Mouse (Mus musculus) stomach, postnatal 0 days (tissue): ENCODE measurements around the gene Ccdc160. TPM values are rescaled to one million over a fixed set of nuclear protein-coding genes. Genes with fewer than 3 reads are reported as not detected.

Experiments used
- ATAC-seq: fragments of 200-750 bp; cut with Nextera tagmentation; 2 replicates; pipeline ENCODE4 v1.8.0; 2017; ENCODE audit not compliant: low FRiP score, low TSS enrichment
- DNase-seq: peaks from one replicate; pipeline ENCODE4 v3.0.0-alpha.2; 2016; ENCODE audit warnings: low spot score
- H3K27ac ChIP-seq: fragments of 300-500 bp; sonication (generic); replicated peaks from 2 replicates; pipeline ENCODE4 v1.5.1; 2014; ENCODE audit warnings: mild to moderate bottlenecking, control low read depth
- H3K27me3 ChIP-seq: fragments of 300-500 bp; sonication (generic); 2 replicates; pipeline ENCODE4 v1.6.1; 2014; ENCODE audit warnings: low read length; ENCODE audit not compliant: control insufficient read depth, insufficient read depth
- H3K36me3 ChIP-seq: fragments of 300-500 bp; sonication (generic); 2 replicates; pipeline ENCODE4 v1.6.1; 2014; ENCODE audit warnings: low read length, mixed read lengths; ENCODE audit not compliant: control insufficient read depth, insufficient read depth
- H3K4me1 ChIP-seq: fragments of 300-500 bp; sonication (generic); replicated peaks from 2 replicates; pipeline ENCODE4 v1.6.1; 2014; ENCODE audit warnings: antibody characterized with exemption; ENCODE audit not compliant: control insufficient read depth, insufficient read depth
- H3K4me2 ChIP-seq: fragments of 300-500 bp; sonication (generic); replicated peaks from 2 replicates; pipeline ENCODE4 v1.6.1; 2014; ENCODE audit warnings: low read depth, mild to moderate bottlenecking, control low read depth, moderate library complexity
- H3K4me3 ChIP-seq: fragments of 300-500 bp; sonication (generic); 2 replicates; pipeline ENCODE4 v1.5.1; 2014; ENCODE audit warnings: low read depth, low read length, control low read depth
- H3K9ac ChIP-seq: fragments of 300-500 bp; sonication (generic); 2 replicates; pipeline ENCODE4 v1.6.1; 2014; ENCODE audit warnings: mild to moderate bottlenecking, low read length, control low read depth, mixed read lengths
- H3K9me3 ChIP-seq: fragments of 300-500 bp; sonication (generic); 2 replicates; pipeline ENCODE4 v1.6.1; 2016; ENCODE audit warnings: low read length; ENCODE audit not compliant: control insufficient read depth
- CTCF ChIP-seq: IDR thresholded peaks from 2 replicates; pipeline ENCODE4 v1.5.1; 2016; ENCODE audit warnings: antibody characterized with exemption, low read depth, mild to moderate bottlenecking, moderate library complexity
- EP300 ChIP-seq: optimal IDR thresholded peaks from 2 replicates; pipeline ENCODE3; 2016; ENCODE audit warnings: antibody characterized with exemption
- WGBS: fragments of 180-500 bp; shearing (Covaris S2); extraction: QIAGEN DNeasy Blood & Tissue Kit; methylation state at CpG from one replicate; pipeline ENCODE4 v1.1.7; 2014; 5-methylcytosine and 5-hydroxymethylcytosine counted together
- polyA plus RNA-seq: library from polyadenylated mRNA; unstranded; fragments of >200 nt; fragmentation: Nextera tagmentation; extraction: Ambion mirVana; gene quantifications from 2 replicates; pipeline ENCODE4 v1.2.1, GENCODE M21; 2015

Ccdc160 gene
- 0.25 and 0.27 TPM in 2 replicates for polyA plus RNA-seq

GRCm38 (mm10) chrX:52790980-52791593 is at the start of gene Ccdc160:
Gene Ccdc160, plus strand, starts transcription at chrX:52791200.
- Histone ChIP-seq H3K36me3 (no peaks in the 10 kb centered on the region), H3K4me2 (peak within 1 kb of the TSS; percentile 53), H3K9ac (no peak within 1 kb of the TSS; the same call in 1 of the 2 replicates), H3K4me3 (peak within 1 kb of the TSS; percentile 30), H3K9me3 (no peaks in the 10 kb centered on the region), H3K4me1 (no peaks in the 10 kb centered on the region), H3K27me3 (no peaks in the 10 kb centered on the region), H3K27ac (no peak within 1 kb of the TSS)
- ATAC-seq: peak; percentile 87
- TF ChIP-seq EP300 (no peak), CTCF (0 out of 2 replicates have a peak, but pooled peaks have one; percentile 6)
- 16% methylated on average over 26 of the region's 26 CpGs for WGBS
- peak; percentile 63 for DNase-seq

GRCm38 (mm10) chrX:52743781-52744180 is 47.2 kb upstream of the Ccdc160 start:
- no peaks in the 10 kb centered on the region for H3K27me3 ChIP-seq
- H3K9ac ChIP-seq: no peak overlapping the region
- no peak for TF ChIP-seq EP300
- no peak for TF ChIP-seq CTCF
- no peaks in the 10 kb centered on the region for H3K9me3 ChIP-seq
- DNase-seq (no peak), ATAC-seq (no peak)
- H3K4me2 ChIP-seq: peak overlapping the region; percentile 58
- H3K27ac ChIP-seq: no peak overlapping the region
- peak overlapping the region; percentile 38 for H3K4me3 ChIP-seq
- WGBS: 18% methylated on average over 15 of the region's 15 CpGs
- no peaks in the 10 kb centered on the region for H3K36me3 ChIP-seq
- H3K4me1 ChIP-seq: no peaks in the 10 kb centered on the region

GRCm38 (mm10) chrX:52744201-52745051 is 46.6 kb upstream of the Ccdc160 start:
- DNase-seq: peak; percentile 13
- no peaks in the 10 kb centered on the region for H3K36me3 ChIP-seq
- H3K9me3 ChIP-seq: no peaks in the 10 kb centered on the region
- H3K4me3 ChIP-seq: peak overlapping the region; percentile 38
- peak overlapping the region; percentile 58 for H3K4me2 ChIP-seq
- H3K27me3 ChIP-seq: no peaks in the 10 kb centered on the region
- TF ChIP-seq EP300 (no peak), CTCF (no peak)
- 19% methylated on average over 35 of the region's 50 CpGs for WGBS
- H3K27ac ChIP-seq: no peak overlapping the region
- ATAC-seq: peak; percentile 24; the same call in 1 of the 2 replicates
- no peak overlapping the region for H3K9ac ChIP-seq
- H3K4me1 ChIP-seq: no peaks in the 10 kb centered on the region

GRCm38 (mm10) chrX:52745462-52745861 is 45.5 kb upstream of the Ccdc160 start:
- 11% methylated on average over 8 of the region's 8 CpGs for WGBS
- Histone ChIP-seq H3K4me2 (no peak overlapping the region), H3K9ac (no peak overlapping the region), H3K27me3 (no peaks in the 10 kb centered on the region), H3K9me3 (no peaks in the 10 kb centered on the region), H3K27ac (no peak overlapping the region), H3K36me3 (no peaks in the 10 kb centered on the region), H3K4me1 (no peaks in the 10 kb centered on the region), H3K4me3 (no peak overlapping the region)
- no peak for TF ChIP-seq EP300
- TF ChIP-seq CTCF: no peak
- ATAC-seq (no peak), DNase-seq (no peak)

GRCm38 (mm10) chrX:52745917-52746316 is 45.1 kb upstream of the Ccdc160 start:
- Histone ChIP-seq H3K4me1 (no peaks in the 10 kb centered on the region), H3K4me3 (no peak overlapping the region), H3K9ac (no peak overlapping the region), H3K4me2 (no peak overlapping the region), H3K27ac (no peak overlapping the region), H3K36me3 (no peaks in the 10 kb centered on the region), H3K27me3 (no peaks in the 10 kb centered on the region), H3K9me3 (no peaks in the 10 kb centered on the region)
- no peak for TF ChIP-seq CTCF
- no peak for TF ChIP-seq EP300
- no peak for DNase-seq
- no peak for ATAC-seq
- 15% methylated on average over 10 of the region's 10 CpGs for WGBS

- Histone ChIP-seq H3K9me3 (no peaks in the 10 kb centered on the region), H3K27me3 (no peaks in the 10 kb centered on the region), H3K4me2 (no peak overlapping the region), H3K36me3 (no peaks in the 10 kb centered on the region), H3K9ac (no peak overlapping the region), H3K27ac (no peak overlapping the region), H3K4me3 (no peak overlapping the region), H3K4me1 (no peaks in the 10 kb centered on the region)
- WGBS: 50% methylated on average over 1 of the region's 1 CpGs
- TF ChIP-seq CTCF: no peak
- no peak for TF ChIP-seq EP300
- ATAC-seq (no peak), DNase-seq (no peak)
These were observed 44.2 kb upstream of the Ccdc160 start for GRCm38 (mm10) chrX:52746849-52747248.
